Mouse (Mus musculus): Measurements from ENCODE around the gene Spred3. TPM values are rescaled to one million over a fixed set of nuclear protein-coding genes. Genes with fewer than 3 reads are reported as not detected.

Spred3 gene
- 9.3 and 9.6 TPM in 2 replicates for polyA plus RNA-seq (2012; rRNA removed; ENCODE audit: low replicate concordance)

GRCm38 (mm10) chr7:29170066-29170754, at the start of gene Spred3, which contains the start of gene Ggn:
Spred3 (minus strand) TSS chr7:29170411.
Ggn (plus strand) TSS chr7:29170210.

GRCm38 (mm10) chr7:29213675-29214082, 43.5 kb upstream of the Spred3 start, which contains the start of gene Catsperg1:
Catsperg1 (minus strand) TSS chr7:29214035.

GRCm38 (mm10) chr7:29180077-29180853, 10.1 kb upstream of the Spred3 start, which contains the start of gene Psmd8:
Psmd8 (minus strand) TSS chr7:29180701.

GRCm38 (mm10) chr7:29155838-29156782, 14.1 kb downstream of the Spred3 start, which contains the start of gene Fam98c:
Fam98c (minus strand) TSS chr7:29156234.

GRCm38 (mm10) chr7:29134693-29135386, 35.4 kb downstream of the Spred3 start, which contains the start of gene Rasgrp4:
Rasgrp4 (plus strand) TSS chr7:29134851.

GRCm38 (mm10) chr7:29124970-29125369, 45.2 kb downstream of the Spred3 start, which contains the start of gene Ryr1:
Ryr1 (minus strand) TSS chr7:29125179.

Other genes with a start within 250 kb of the Spred3 start
- gene Actn4, start 208.1 kb downstream of the Spred3 start, polyA plus RNA-seq (2012; rRNA removed; ENCODE audit: low replicate concordance): 254 and 325 TPM in 2 replicates
- 210 and 305 TPM in 2 replicates for gene Eif3k, start 188.5 kb downstream of the Spred3 start, polyA plus RNA-seq (2012; rRNA removed; ENCODE audit: low replicate concordance)
- gene Map4k1, start 188.4 kb downstream of the Spred3 start, polyA plus RNA-seq (2012; rRNA removed; ENCODE audit: low replicate concordance): 39.4 and 98.8 TPM in 2 replicates
- 0.22 and 113 TPM in 2 replicates for gene Ryr1, start 45.2 kb downstream of the Spred3 start, polyA plus RNA-seq (2012; rRNA removed; ENCODE audit: low replicate concordance)
- 25.0 and 28.6 TPM in 2 replicates for gene Rasgrp4, start 35.6 kb downstream of the Spred3 start, polyA plus RNA-seq (2012; rRNA removed; ENCODE audit: low replicate concordance)
- gene Fam98c, start 14.2 kb downstream of the Spred3 start, polyA plus RNA-seq (2012; rRNA removed; ENCODE audit: low replicate concordance): 36.1 and 55.5 TPM in 2 replicates
- gene Ggn, start 201 bp downstream of the Spred3 start, polyA plus RNA-seq (2012; rRNA removed; ENCODE audit: low replicate concordance): 0.88 and 3.1 TPM in 2 replicates
- 153 and 255 TPM in 2 replicates for gene Psmd8, start 10.3 kb upstream of the Spred3 start, polyA plus RNA-seq (2012; rRNA removed; ENCODE audit: low replicate concordance)
- gene Catsperg1, start 43.6 kb upstream of the Spred3 start, polyA plus RNA-seq (2012; rRNA removed; ENCODE audit: low replicate concordance): 2.6 and 6.7 TPM in 2 replicates
- 29.8 and 38.0 TPM in 2 replicates for gene Kcnk6, start 62.1 kb upstream of the Spred3 start, polyA plus RNA-seq (2012; rRNA removed; ENCODE audit: low replicate concordance)
- 139 and 195 TPM in 2 replicates for gene Yif1b, start 67.9 kb upstream of the Spred3 start, polyA plus RNA-seq (2012; rRNA removed; ENCODE audit: low replicate concordance)
- gene 2200002D01Rik, start 78.1 kb upstream of the Spred3 start, polyA plus RNA-seq (2012; rRNA removed; ENCODE audit: low replicate concordance): 3.4 and 6.3 TPM in 2 replicates
- 117 and 211 TPM in 2 replicates for gene Spint2, start 111.5 kb upstream of the Spred3 start, polyA plus RNA-seq (2012; rRNA removed; ENCODE audit: low replicate concordance)
- 9.2 and 13.8 TPM in 2 replicates for gene Ppp1r14a, start 118.9 kb upstream of the Spred3 start, polyA plus RNA-seq (2012; rRNA removed; ENCODE audit: low replicate concordance)
- gene Dpf1, start 133.5 kb upstream of the Spred3 start, polyA plus RNA-seq (2012; rRNA removed; ENCODE audit: low replicate concordance): 0.29 TPM in 2 replicates